Mouse (Mus musculus) mesoderm, embryonic 11.5 days (tissue): ENCODE data around the gene Iscu.
"Not testable (repeated sequence)": the region's sequence is repeated elsewhere in the genome, so short reads cannot be mapped to it uniquely, and the experiment has no call there.

ENCODE experiments used
- DNase-seq: peaks from one replicate; pipeline ENCODE4 v3.0.0-alpha.2; 2012; ENCODE audit warnings: low read depth, low spot score

Gene Iscu

GRCm38 (mm10) chr5:113788645-113789044 is 16.1 kb downstream of the Iscu start:
- DNase-seq, result no peak

DNA sequence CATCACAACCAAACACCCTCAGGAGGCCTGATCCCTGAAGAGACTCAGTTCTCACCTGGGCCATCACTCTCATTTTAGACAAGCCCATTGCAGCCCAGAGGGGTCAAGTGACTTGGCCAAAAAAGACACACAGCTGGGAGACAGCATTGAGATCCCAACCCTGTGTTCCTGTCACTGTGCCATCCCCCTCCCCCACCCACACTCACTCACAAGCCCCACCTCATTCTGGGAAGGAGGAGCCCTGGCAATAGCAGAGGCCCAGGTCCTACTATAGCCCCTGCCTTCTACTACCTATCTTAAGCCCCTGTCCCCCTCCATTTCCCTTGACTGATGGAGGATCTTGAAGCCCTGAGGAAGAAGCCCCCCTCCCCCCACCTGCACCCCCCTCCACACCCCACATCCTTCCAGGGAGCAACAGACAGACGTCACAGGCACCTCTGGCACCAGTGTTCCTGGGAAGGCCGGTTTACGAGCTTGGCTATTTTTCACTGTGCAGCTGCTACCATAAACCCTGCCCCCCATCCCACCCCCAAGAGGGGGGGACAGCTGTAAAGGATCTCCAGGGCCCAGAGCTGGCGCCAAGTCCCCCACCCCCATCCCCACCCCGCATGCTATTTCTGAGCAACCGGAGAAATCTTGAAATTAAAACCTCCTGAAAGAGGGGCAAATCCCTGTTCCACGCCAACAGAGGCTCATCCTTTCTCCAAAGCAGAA is 16.7 kb downstream of the Iscu start:
- DNase-seq, result peak; percentile 61

DNA sequence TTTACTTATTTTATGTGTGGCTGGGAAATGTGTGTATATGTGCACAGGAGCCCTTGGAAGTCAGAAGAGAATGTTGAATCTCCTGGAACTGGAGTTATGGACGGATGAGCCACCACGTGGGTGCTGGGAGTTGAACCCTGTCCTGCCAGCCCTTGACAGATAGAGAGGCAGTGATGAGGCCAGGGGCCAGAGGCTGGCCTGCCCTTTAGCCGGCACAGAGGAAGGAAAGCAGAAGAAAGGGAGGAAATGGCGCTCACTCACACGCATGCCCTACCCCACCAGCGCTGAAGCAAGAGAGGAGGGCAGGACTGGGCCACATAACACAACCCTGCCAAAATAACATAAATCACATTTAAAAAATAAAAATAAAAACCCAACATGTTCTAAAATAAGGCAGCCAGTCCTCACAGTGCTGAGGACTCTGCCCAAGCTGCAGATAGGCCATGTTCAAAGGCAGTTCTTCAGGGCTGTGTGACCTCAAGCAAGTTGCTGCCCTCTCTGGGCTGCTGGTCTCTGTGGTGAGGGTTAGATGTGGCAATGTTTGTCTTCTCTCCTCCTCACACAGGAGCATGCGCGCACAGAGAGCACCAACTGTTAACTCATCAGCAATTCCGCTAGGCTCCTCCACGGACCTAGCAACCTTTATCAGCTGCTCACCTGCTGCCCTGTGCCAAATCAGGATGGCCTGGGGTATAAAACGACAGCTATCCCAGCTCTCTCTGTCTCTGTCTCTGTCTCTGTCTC is 18.1 kb downstream of the Iscu start:
- DNase-seq, result no peak

DNA sequence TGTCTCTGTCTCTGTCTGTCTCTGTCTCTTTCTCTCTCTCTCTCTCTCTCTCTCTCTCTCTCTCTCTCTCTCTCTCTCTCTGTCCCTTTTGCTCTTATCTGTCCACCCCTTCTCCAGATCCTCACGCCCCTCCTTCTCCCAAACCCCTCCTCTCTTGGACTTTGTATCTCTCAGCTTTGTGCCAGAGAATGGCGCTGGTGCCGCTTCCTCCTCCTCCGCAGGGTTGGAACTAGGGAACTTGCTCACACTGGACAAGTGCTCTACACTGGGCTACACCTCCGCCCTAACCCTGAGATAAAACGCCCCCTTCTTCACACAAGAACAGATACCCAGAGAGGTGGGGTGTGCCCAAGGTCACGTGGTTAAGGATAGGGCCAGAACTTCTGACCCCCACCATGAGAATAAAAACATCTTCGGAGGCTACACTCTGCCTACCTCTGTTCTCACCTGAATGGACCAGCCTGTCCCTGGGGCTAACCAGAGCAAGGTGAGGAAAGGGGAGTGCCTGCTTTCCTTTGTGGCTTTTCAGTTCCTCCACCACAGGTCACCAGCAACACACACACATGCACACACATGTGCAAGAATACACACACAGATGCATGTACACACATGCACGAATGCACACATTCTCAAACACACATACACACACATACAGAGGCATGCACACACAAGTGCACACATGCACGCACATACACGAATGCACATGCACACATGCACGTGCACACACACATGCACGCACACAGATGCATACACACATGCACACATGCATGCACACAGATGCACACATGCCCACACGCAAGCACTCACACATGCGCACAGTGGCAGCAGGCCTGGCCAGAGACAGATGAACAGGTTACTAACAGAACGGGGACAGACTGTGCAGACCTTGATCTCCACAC is 18.9 kb downstream of the Iscu start:
- DNase-seq, result no peak

DNA sequence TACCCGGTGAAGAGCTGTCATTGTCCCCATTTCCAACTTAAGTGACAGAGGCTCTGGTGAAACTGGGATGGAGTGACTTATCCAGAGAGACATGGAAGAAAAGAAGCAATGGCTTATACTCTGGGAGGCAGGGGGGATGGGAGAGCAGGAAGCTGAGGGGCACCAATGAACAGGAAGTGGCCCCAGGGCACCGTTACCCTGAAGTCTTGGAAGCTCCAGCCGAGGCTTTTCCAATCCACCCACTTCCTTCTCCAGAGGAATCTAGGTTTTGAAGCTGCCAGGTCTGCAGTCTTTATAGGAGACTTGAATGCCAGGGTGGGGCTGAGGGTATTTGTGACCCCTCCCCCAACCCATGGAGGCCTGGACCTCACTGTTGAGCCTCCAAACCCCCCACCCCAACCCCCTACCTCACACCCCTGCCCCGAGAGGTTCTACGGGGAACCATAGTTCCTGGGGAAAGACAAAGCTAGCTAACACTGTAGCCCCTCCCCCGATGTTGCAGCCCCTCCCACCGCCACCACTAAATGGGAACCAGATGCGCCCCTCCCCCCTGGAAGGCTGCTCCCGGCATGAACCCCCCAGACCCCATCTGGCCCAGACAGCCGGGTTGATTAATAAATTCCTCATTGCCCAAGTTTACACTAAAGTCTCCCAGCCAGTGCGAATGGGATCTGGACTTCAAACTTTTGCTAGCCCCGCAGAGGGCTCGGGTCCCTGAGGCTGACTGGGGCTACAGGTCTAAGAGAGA is 24.0 kb downstream of the Iscu start:
- DNase-seq, result peak; percentile 89

GRCm38 (mm10) chr5:113797149-113797882 is 24.8 kb downstream of the Iscu start:
- no peak for DNase-seq

DNA sequence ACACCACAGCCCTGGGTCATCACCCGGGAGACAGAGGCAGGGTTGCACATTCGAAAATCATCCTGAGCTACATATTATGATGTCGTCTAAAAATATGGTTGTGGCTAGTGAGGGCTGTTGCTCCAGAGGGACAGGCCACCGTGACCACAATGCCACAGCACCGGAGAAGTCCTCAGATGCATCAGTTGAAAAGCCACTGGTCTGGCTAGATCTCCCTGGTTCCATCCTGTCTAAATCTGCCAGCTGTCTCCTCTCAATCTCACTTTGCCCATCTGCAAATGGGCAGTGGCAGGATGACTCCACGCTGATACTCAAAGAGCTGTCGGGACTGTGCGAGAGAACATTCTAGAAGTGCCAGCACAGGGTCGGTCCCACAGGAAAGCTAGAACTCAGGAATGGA is 26.0 kb downstream of the Iscu start:
- DNase-seq, result no peak

GRCm38 (mm10) chr5:113799691-113800090 is 27.1 kb downstream of the Iscu start:
- DNase-seq, result no peak

DNA sequence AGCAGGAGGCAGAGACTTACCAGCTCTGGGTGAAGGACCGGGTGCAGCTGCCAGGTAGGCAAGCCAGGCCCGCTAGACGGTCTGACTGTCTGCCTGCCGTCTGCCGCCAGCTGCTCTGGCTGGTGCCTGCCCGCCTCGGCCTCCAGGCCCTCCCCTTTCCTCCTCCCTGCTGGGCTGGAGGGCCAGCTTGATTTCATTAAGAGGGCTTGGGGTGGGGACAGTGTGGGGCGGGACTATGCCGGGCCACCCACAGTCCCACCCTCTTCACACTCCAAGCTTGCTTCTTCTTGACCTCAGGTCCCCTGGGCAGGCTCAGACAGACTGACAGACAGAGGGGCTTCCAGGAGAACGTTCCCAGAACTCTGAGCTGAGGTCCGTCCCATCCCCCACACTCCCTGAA is 27.7 kb downstream of the Iscu start, which contains the start of gene Tmem119:
Gene Tmem119, minus strand, starts transcription at position 237 of the 400 bp plus-strand sequence.
- DNase-seq, result peak; percentile 85

GRCm38 (mm10) chr5:113804395-113804966 is 31.9 kb downstream of the Iscu start:
- no peak for DNase-seq

- DNase-seq, result no peak
These were observed 32.8 kb downstream of the Iscu start for GRCm38 (mm10) chr5:113805301-113805700.

GRCm38 (mm10) chr5:113806414-113806813 is 33.9 kb downstream of the Iscu start:
- DNase-seq, result no peak

DNA sequence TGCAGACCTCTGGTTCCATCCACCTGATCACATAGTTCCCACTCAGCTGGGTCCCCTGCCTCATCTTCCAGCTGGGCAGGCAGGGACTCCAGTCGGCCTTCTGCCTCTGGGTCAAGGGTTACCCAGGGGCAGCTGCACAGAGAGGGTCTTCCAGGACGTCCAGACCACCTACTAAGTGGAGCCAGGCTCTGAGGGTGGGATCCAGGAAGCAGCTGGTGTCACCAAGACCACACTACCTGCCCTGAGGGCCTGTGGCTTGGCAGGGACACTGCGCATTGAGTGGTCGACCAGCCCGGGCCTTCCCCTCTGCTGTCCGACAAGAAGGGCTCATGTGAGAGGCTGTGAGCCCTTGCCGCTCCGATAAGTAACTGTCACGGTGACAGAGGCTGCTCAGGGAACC is 35.2 kb downstream of the Iscu start:
- DNase-seq, result no peak

- no peak for DNase-seq
These were observed 35.6 kb downstream of the Iscu start for GRCm38 (mm10) chr5:113808177-113808576.

DNA sequence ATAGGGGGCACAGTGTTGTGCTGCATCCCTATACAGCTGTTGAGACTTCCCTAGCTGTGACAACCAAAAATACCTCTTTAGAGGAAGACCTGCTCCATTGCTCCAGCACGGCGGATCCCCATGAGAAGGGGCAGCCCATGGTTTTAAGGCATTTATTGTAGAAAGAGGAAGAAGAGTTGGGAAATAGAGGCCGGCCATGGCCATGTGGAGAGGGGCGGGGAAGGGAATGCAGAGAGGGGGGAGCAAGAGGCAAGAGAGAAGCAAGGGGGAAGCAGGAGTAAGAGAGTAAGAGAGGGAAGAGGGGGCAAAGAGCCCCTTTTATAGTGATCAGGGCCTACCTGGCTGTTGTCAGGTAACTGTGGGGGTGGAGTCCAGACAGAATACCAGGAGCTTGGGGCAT is 37.6 kb downstream of the Iscu start:
- no peak for DNase-seq

DNA sequence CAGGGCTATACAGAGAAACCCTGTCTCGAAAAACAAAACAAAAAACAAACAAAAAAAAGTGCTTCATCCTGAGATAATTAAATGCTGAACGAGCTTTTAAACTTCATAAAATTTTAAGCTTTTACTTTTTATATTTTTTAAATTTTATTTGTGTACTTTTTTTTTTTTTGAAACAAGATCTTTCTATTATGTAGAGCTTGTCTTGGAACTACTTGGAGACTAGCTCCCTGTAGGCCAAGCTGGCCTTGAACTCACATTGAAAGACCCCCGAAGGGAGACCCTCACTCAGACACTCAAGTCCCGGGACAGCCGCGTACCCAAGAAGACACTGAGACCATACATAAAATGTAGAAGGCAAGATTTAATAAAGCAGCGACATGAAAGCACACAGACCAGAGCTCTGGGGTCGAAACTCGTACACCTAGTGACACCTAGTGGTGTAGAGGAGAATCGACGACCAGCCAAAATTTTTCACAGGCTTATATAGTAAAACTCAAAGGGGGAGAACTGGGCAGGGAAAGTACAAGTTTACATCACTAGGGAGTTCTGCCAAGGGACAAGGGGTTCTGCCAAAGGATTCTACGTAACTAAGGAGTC is 39.4 kb downstream of the Iscu start:
- DNase-seq, result not testable (repeated sequence)

DNA sequence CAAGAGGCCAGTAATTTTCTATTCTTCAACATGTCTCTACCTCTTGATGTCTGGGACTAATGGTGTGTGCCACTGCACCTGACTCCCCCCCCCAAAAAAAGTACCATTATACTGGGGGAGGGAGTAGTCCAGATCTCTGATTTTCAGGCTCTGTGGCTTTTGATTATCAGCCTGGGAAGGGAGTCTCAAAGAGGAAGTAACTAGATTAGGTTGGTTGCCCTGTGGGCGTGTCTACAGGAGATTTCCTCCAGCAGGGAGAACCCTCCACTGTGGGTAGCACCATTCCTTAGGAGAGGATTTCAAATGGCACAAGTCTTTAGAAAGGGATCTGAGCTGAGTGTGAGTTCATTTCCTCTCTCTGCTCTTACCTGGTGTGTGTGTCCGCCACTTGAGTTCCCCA is 40.1 kb downstream of the Iscu start:
- no peak for DNase-seq

GRCm38 (mm10) chr5:113813608-113814007 is 41.1 kb downstream of the Iscu start:
- no peak for DNase-seq

GRCm38 (mm10) chr5:113814111-113815040 is 41.8 kb downstream of the Iscu start:
- DNase-seq, result no peak
